In the genomic region with DNA sequence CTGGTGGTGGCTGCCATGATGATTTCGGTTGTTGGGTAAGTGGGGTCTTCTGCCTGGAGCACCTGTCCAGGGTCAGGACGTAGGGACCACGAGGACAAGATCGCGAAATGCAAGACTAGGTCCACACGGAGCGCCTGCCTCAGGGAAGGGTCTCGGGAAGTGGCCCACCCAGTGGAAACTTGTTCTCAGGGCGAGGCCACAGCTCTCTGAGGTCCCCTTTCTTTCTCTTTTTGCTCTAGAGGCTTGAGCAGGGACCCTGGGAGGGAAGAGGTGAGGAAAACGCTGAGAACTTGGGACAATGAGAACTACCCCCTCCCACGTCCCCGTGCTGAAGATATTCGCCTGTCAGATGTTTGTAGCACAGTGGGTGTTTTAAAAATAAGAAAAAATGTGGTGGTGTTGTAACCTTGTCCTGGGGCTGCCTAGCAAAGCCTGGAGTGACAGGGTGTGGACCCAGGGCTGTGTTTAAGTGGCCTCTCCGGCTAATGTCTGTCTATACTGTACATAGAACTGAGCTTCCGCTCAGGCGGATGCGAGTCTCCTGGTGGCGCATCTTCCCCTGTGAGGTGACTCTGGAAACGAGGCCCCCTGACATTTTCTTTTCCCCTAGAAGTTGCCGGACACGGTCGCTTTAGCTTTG, we compare ENCODE assay signal across 8 mouse cellular contexts. TPM values are rescaled to one million over a fixed set of nuclear protein-coding genes. Genes with fewer than 3 reads are reported as not detected.
DNase-seq lines count a peak whose midpoint lies in the region; ATAC-seq and TF ChIP-seq lines count a peak whose summit lies in the region.

No protein-coding gene starts in this region.

- H3K4me2 ChIP-seq in intestine, postnatal 0 days (replicated peaks; ENCODE audit: low read depth), result peak overlapping the region; percentile 84

- TF ChIP-seq POLR2A in heart, adult 2 months (IDR thresholded peaks at IDR 0.05; ENCODE audit: insufficient read depth, low read depth, low read length), result no peak

- TF ChIP-seq EP300 in heart, adult 2 months (IDR thresholded peaks at IDR 0.05; ENCODE audit: insufficient read depth, low read depth, low read length), result no peak

- H3K4me1 ChIP-seq in heart, adult 2 months (ENCODE audit: control insufficient read depth, insufficient read depth, low read length), result peaks cover 8% of the 10 kb centered on the region
- peaks cover 62% of the 10 kb centered on the region for H3K4me1 ChIP-seq in G1E (ENCODE audit: insufficient read depth, low read depth, low read length)
- peaks cover 82% of the 10 kb centered on the region for H3K4me1 ChIP-seq in erythroblast, embryonic 14.5 days (ENCODE audit: control insufficient read depth)
- H3K4me1 ChIP-seq in intestine, postnatal 0 days (replicated peaks; ENCODE audit: control insufficient read depth, insufficient read depth, low read length), result 0 out of 2 replicates have a peak, but pooled peaks cover 3% of the 10 kb centered on the region

- peak overlapping the region; percentile 94 for H3K27ac ChIP-seq in heart, adult 2 months
- H3K27ac ChIP-seq in intestine, postnatal 0 days (ENCODE audit: low read depth, low read length), result peak overlapping the region; percentile 86

- peaks cover 2% of the 10 kb centered on the region for H3K79me2 ChIP-seq in heart, adult 2 months (replicated peaks; ENCODE audit: control insufficient read depth, insufficient read depth, low read length)

- peak overlapping the region; percentile 86 for H3K4me3 ChIP-seq in heart, adult 2 months
- peak overlapping the region; percentile 81 for H3K4me3 ChIP-seq in G1E (ENCODE audit: low read depth, low read length)
- H3K4me3 ChIP-seq in erythroblast, embryonic 14.5 days (replicated peaks), result peak overlapping the region; percentile 87
- peak overlapping the region; percentile 77 for H3K4me3 ChIP-seq in intestine, postnatal 0 days (ENCODE audit: low read depth, low read length)

- peak; percentile 51 to 57 for DNase-seq in heart, adult 2 months
- DNase-seq in heart, postnatal 25 days (ENCODE audit: low spot score), result no peak
- peak; percentile 40 for DNase-seq in G1E (ENCODE audit: low spot score)
- DNase-seq in lung, postnatal 14 days, result peak; percentile 31
- peak; percentile 53 to 74 for DNase-seq in spleen, postnatal 10 days (ENCODE audit: low spot score in 2 of 2)
- no peak for DNase-seq in right cerebral cortex, postnatal 14 days

- under 1% methylated on average over 22 of the region's 22 CpGs for WGBS in heart, adult 2 months
- 1% methylated on average over 22 of the region's 22 CpGs for WGBS in intestine, postnatal 0 days

- ATAC-seq in G1E (ENCODE audit: extremely low read depth, insufficient number of reproducible peaks, low FRiP score, poor library complexity, severe bottlenecking), result peak; percentile 62
- peak; percentile 32 for ATAC-seq in intestine, postnatal 0 days

- H3K9me3 ChIP-seq in G1E (replicated peaks), result no peaks in the 10 kb centered on the region
- no peaks in the 10 kb centered on the region for H3K9me3 ChIP-seq in erythroblast, embryonic 14.5 days (ENCODE audit: control insufficient read depth, low read length)
- H3K9me3 ChIP-seq in intestine, postnatal 0 days (ENCODE audit: control insufficient read depth), result no peaks in the 10 kb centered on the region

- intact Hi-C loops in heart, adult 2 months (cut with DNase I), result loop anchor here (5.0 kb wide), 2 partner anchors 41 to 64 kb away; partner anchors contain the start of genes Eogt and Lmod3
- intact Hi-C loops in heart, postnatal 25 days (cut with DNase I), result loop anchor here (5.0 kb wide), 1 partner anchor 41 kb away; the partner anchor contains the start of gene Lmod3

- H3K9ac ChIP-seq in heart, adult 2 months (ENCODE audit: low read depth, low read length), result peak overlapping the region; percentile 78
- peak overlapping the region; percentile 72 for H3K9ac ChIP-seq in intestine, postnatal 0 days (ENCODE audit: low read depth, low read length)

- H3K36me3 ChIP-seq in heart, adult 2 months (ENCODE audit: control insufficient read depth, insufficient read depth, low read length), result peaks cover 21% of the 10 kb centered on the region
- H3K36me3 ChIP-seq in G1E (replicated peaks), result peaks cover 33% of the 10 kb centered on the region
- H3K36me3 ChIP-seq in erythroblast, embryonic 14.5 days (ENCODE audit: control insufficient read depth), result peaks cover 27% of the 10 kb centered on the region
- H3K36me3 ChIP-seq in intestine, postnatal 0 days (ENCODE audit: control insufficient read depth, insufficient read depth), result no peaks in the 10 kb centered on the region

- no peaks in the 10 kb centered on the region for H3K27me3 ChIP-seq in heart, adult 2 months (ENCODE audit: control insufficient read depth, insufficient read depth, low read length)
- H3K27me3 ChIP-seq in G1E (ENCODE audit: insufficient read depth, low read length), result no peaks in the 10 kb centered on the region
- no peaks in the 10 kb centered on the region for H3K27me3 ChIP-seq in erythroblast, embryonic 14.5 days (ENCODE audit: control insufficient read depth)
- H3K27me3 ChIP-seq in intestine, postnatal 0 days (replicated peaks; ENCODE audit: control insufficient read depth, insufficient read depth, low read length), result no peaks in the 10 kb centered on the region

- 0 out of 2 replicates have a peak, but pooled peaks have one; percentile 13 for TF ChIP-seq CTCF in heart, adult 2 months (IDR thresholded peaks at IDR 0.05)
- no peak for TF ChIP-seq CTCF in G1E (IDR thresholded peaks at IDR 0.05; ENCODE audit: low read depth, low read length)
- TF ChIP-seq CTCF in intestine, postnatal 0 days (IDR thresholded peaks at IDR 0.05; ENCODE audit: low read depth), result no peak

RNA-seq across cellular contexts. Expression of gene Arl6ip5, which starts 0.6 kb away (rescaled TPM):
- total RNA-seq in heart, adult 2 months (2021), result 100 to 1,000 TPM; 122 to 138 TPM
- 97.8 and 147 TPM in 2 replicates for polyA plus RNA-seq in heart, adult 2 months (2012; rRNA removed)
- total RNA-seq in heart, postnatal 25 days (2021), result 100 to 1,000 TPM; 114 to 127 TPM
- total RNA-seq in G1E (2014; fragmentation: Nextera tagmentation) (67.5 and 81.2 TPM in 2 replicates), G1E (2017) (54.5 and 57.1 TPM in 2 replicates)
- polyA plus RNA-seq in G1E (2012), result 10.2 and 22.4 TPM in 2 replicates
- polyA plus RNA-seq in erythroblast, embryonic 14.5 days (2012), result 1.9 TPM in 2 replicates
- polyA plus RNA-seq in intestine, postnatal 0 days (2015; fragmentation: Nextera tagmentation; extraction: Ambion mirVana), result 71.4 and 73.4 TPM in 2 replicates

RNA-seq across cellular contexts. Expression of gene Uba3, which starts 5.6 kb away (rescaled TPM):
- total RNA-seq in heart, adult 2 months (2021), result 10 to 100 TPM; 55.2 to 59.3 TPM
- polyA plus RNA-seq in heart, adult 2 months (2012; rRNA removed), result 20.0 and 46.9 TPM in 2 replicates
- 10 to 100 TPM; 63.0 to 64.0 TPM for total RNA-seq in heart, postnatal 25 days (2021)
- 90.1 and 98.7 TPM in 2 replicates for total RNA-seq in G1E (2014; fragmentation: Nextera tagmentation)
- total RNA-seq in G1E (2017), result 116 and 122 TPM in 2 replicates
- 11.2 and 12.9 TPM in 2 replicates for polyA plus RNA-seq in G1E (2012)
- polyA plus RNA-seq in erythroblast, embryonic 14.5 days (2012), result 0.89 and 1.0 TPM in 2 replicates
- 28.4 and 28.5 TPM in 2 replicates for polyA plus RNA-seq in intestine, postnatal 0 days (2015; fragmentation: Nextera tagmentation; extraction: Ambion mirVana)

RNA-seq across cellular contexts. Expression of gene Tmf1, which starts 32.2 kb away (rescaled TPM):
- 10 to 100 TPM; 35.7 to 43.6 TPM for total RNA-seq in heart, adult 2 months (2021)
- polyA plus RNA-seq in heart, adult 2 months (2012; rRNA removed), result 2.7 and 4.8 TPM in 2 replicates
- total RNA-seq in heart, postnatal 25 days (2021), result 10 to 100 TPM; 33.3 to 36.4 TPM
- total RNA-seq in G1E (2014; fragmentation: Nextera tagmentation) (36.2 and 38.5 TPM in 2 replicates), G1E (2017) (76.1 and 121 TPM in 2 replicates)
- 6.6 and 7.5 TPM in 2 replicates for polyA plus RNA-seq in G1E (2012)
- 0.24 and 0.32 TPM in 2 replicates for polyA plus RNA-seq in erythroblast, embryonic 14.5 days (2012)
- polyA plus RNA-seq in intestine, postnatal 0 days (2015; fragmentation: Nextera tagmentation; extraction: Ambion mirVana), result 42.1 and 46.0 TPM in 2 replicates

RNA-seq across cellular contexts. Expression of gene Lmod3, which starts 41.5 kb away (rescaled TPM):
- total RNA-seq in heart, adult 2 months (2021), result 10 to 100 TPM; 50.1 to 63.0 TPM
- 26.3 and 40.0 TPM in 2 replicates for polyA plus RNA-seq in heart, adult 2 months (2012; rRNA removed)
- 10 to 100 TPM; 62.9 to 66.5 TPM for total RNA-seq in heart, postnatal 25 days (2021)
- total RNA-seq in G1E (2014; fragmentation: Nextera tagmentation), result not detected in 2 replicates
- 0.12 and 0.22 TPM in 2 replicates for total RNA-seq in G1E (2017)
- polyA plus RNA-seq in G1E (2012), result not detected in 2 replicates
- not detected in 2 replicates for polyA plus RNA-seq in erythroblast, embryonic 14.5 days (2012)
- polyA plus RNA-seq in intestine, postnatal 0 days (2015; fragmentation: Nextera tagmentation; extraction: Ambion mirVana), result 0.08 and 0.13 TPM in 2 replicates

Comparison
In these comparisons a context has a peak if more than half of its experiments do, and no peak if none do; other contexts are left out.
1. DNase-seq: peak in heart, adult 2 months (2 of 2), G1E (single experiment), lung, postnatal 14 days (single experiment) and spleen, postnatal 10 days (2 of 2); none in heart, postnatal 25 days (single experiment) and right cerebral cortex, postnatal 14 days (single experiment).
2. Peak in every context shown above with its lines, with median percentiles within 50 percentile points of each other: H3K4me3 ChIP-seq.